Mouse (Mus musculus): Measurements from ENCODE around the gene Cit. TPM values are rescaled to one million over a fixed set of nuclear protein-coding genes. Genes with fewer than 3 reads are reported as not detected.
A peak's percentile ranks its signal among the peaks of the same experiment; 100 is the strongest.

Cit gene
- total RNA-seq, 2 experiments from 2014 or later = 57.2 to 60.5 TPM

GRCm38 (mm10) chr5:115840453-115840852, 4.6 kb upstream of the Cit start:
- DNase-seq (ENCODE audit: low spot score in 2 of 2) = no peak
- TF ChIP-seq CTCF (conservative IDR thresholded peaks at IDR 0.05) = no peak
- H3K4me3 ChIP-seq = no peak overlapping the region
- H3K27ac ChIP-seq = no peak overlapping the region

- TF ChIP-seq CTCF (conservative IDR thresholded peaks at IDR 0.05) = no peak
- Histone ChIP-seq H3K4me3 (no peak overlapping the region), H3K27ac (no peak overlapping the region)
- no peak for DNase-seq (ENCODE audit: low spot score in 2 of 2)
These were observed 3.9 kb upstream of the Cit start for GRCm38 (mm10) chr5:115840946-115841775.

- peak overlapping the region; percentile 57 for H3K4me3 ChIP-seq
- H3K27ac ChIP-seq = no peak overlapping the region
- DNase-seq (ENCODE audit: low spot score in 2 of 2) = no peak
- TF ChIP-seq CTCF (conservative IDR thresholded peaks at IDR 0.05) = no peak
These were observed 711 bp upstream of the Cit start for GRCm38 (mm10) chr5:115844368-115844765.

GRCm38 (mm10) chr5:115845635-115846174, 627 bp downstream of the Cit start:
- Histone ChIP-seq H3K27ac (no peak overlapping the region), H3K4me3 (no peak overlapping the region; the same call in 1 of the 2 replicates)
- DNase-seq (ENCODE audit: low spot score in 2 of 2) = no peak
- no peak for TF ChIP-seq CTCF (conservative IDR thresholded peaks at IDR 0.05)

GRCm38 (mm10) chr5:115847166-115847565, 2.1 kb downstream of the Cit start:
- H3K27ac ChIP-seq = no peak overlapping the region
- H3K4me3 ChIP-seq = no peak overlapping the region
- no peak for DNase-seq (ENCODE audit: low spot score in 2 of 2)
- TF ChIP-seq CTCF (conservative IDR thresholded peaks at IDR 0.05) = no peak

GRCm38 (mm10) chr5:115848463-115848862, 3.4 kb downstream of the Cit start:
- H3K27ac ChIP-seq = no peak overlapping the region
- H3K4me3 ChIP-seq = no peak overlapping the region
- peak in 1 of 2 experiments; percentile 26 for DNase-seq (ENCODE audit: low spot score in 2 of 2)
- TF ChIP-seq CTCF (conservative IDR thresholded peaks at IDR 0.05) = no peak

GRCm38 (mm10) chr5:115849263-115849829, 4.3 kb downstream of the Cit start:
- Histone ChIP-seq H3K4me3 (no peak overlapping the region), H3K27ac (no peak overlapping the region)
- TF ChIP-seq CTCF (conservative IDR thresholded peaks at IDR 0.05) = no peak
- no peak for DNase-seq (ENCODE audit: low spot score in 2 of 2)

GRCm38 (mm10) chr5:115850250-115851028, 5.4 kb downstream of the Cit start:
- Histone ChIP-seq H3K4me3 (peak overlapping the region; percentile 18; the same call in 1 of the 2 replicates), H3K27ac (no peak overlapping the region)
- TF ChIP-seq CTCF (conservative IDR thresholded peaks at IDR 0.05) = no peak
- peak in 1 of 2 experiments; percentile 24 for DNase-seq (ENCODE audit: low spot score in 2 of 2)

GRCm38 (mm10) chr5:115851029-115851365, 5.9 kb downstream of the Cit start:
- no peak overlapping the region; the same call in 1 of the 2 replicates for H3K4me3 ChIP-seq
- peak; percentile 51 to 71 for DNase-seq (ENCODE audit: low spot score in 2 of 2)
- no peak overlapping the region for H3K27ac ChIP-seq
- TF ChIP-seq CTCF (conservative IDR thresholded peaks at IDR 0.05) = no peak

GRCm38 (mm10) chr5:115852431-115852830, 7.4 kb downstream of the Cit start:
- DNase-seq (ENCODE audit: low spot score in 2 of 2) = no peak
- H3K4me3 ChIP-seq = no peak overlapping the region
- no peak overlapping the region for H3K27ac ChIP-seq
- TF ChIP-seq CTCF (conservative IDR thresholded peaks at IDR 0.05) = no peak

GRCm38 (mm10) chr5:115853691-115854090, 8.6 kb downstream of the Cit start:
- DNase-seq (ENCODE audit: low spot score in 2 of 2) = no peak
- no peak overlapping the region for H3K4me3 ChIP-seq

GRCm38 (mm10) chr5:115854370-115854769, 9.3 kb downstream of the Cit start:
- Histone ChIP-seq H3K4me3 (no peak overlapping the region), H3K27ac (no peak overlapping the region)
- no peak for TF ChIP-seq CTCF (conservative IDR thresholded peaks at IDR 0.05)
- DNase-seq (ENCODE audit: low spot score in 2 of 2) = no peak

More at GRCm38 (mm10) chr5:115853691-115854090, 8.6 kb downstream of the Cit start:
- no peak for TF ChIP-seq CTCF (conservative IDR thresholded peaks at IDR 0.05)
- H3K27ac ChIP-seq = no peak overlapping the region

- TF ChIP-seq CTCF (conservative IDR thresholded peaks at IDR 0.05) = no peak
- no peak overlapping the region for H3K27ac ChIP-seq
- no peak overlapping the region for H3K4me3 ChIP-seq
- DNase-seq (ENCODE audit: low spot score in 2 of 2) = peak in 1 of 2 experiments; percentile 14
These were observed 13.6 kb downstream of the Cit start for GRCm38 (mm10) chr5:115858652-115859051.
